Mouse (Mus musculus) B cell, adult (primary cell): ENCODE results near the gene Elmo2. TPM values are rescaled to one million over a fixed set of nuclear protein-coding genes. Genes with fewer than 3 reads are reported as not detected.

Experiments
- total RNA-seq: library from RNA; stranded (reverse); gene quantifications from 4 replicates; pipeline ENCODE4 v1.2.4, GENCODE M21; 2023; ENCODE audit not compliant: inconsistent age

Gene Elmo2
- total RNA-seq = 31.9 to 36.5 TPM (median 34.3 TPM) in 4 replicates

GRCm38 (mm10) chr2:165326304-165327190 is at the start of gene Elmo2:
Gene Elmo2 (minus strand): TSS chr2:165326479.

GRCm38 (mm10) chr2:165368496-165368895 is 42.2 kb upstream of the Elmo2 start, which contains the start of gene Zfp663:
Gene Zfp663 (minus strand): TSS chr2:165368729.

GRCm38 (mm10) chr2:165287202-165287984 is 38.9 kb downstream of the Elmo2 start, which contains the start of gene Slc35c2:
Gene Slc35c2 (minus strand): TSS chr2:165287869.

Other genes with a start within 250 kb of the Elmo2 start
- gene 1700025C18Rik, start 235.7 kb downstream of the Elmo2 start, total RNA-seq = not detected in 4 replicates
- not detected in 4 replicates for gene Cdh22, start 91.6 kb downstream of the Elmo2 start, total RNA-seq
- 58.7 to 68.9 TPM (median 66.4 TPM) in 4 replicates for gene Slc35c2, start 38.6 kb downstream of the Elmo2 start, total RNA-seq
- gene Zfp663, start 42.2 kb upstream of the Elmo2 start, total RNA-seq = not detected in 4 replicates
- gene Zfp334, start 61.8 kb upstream of the Elmo2 start, total RNA-seq = not detected in 4 replicates
- not detected in 4 replicates for gene Ocstamp, start 73.9 kb upstream of the Elmo2 start, total RNA-seq
- 0.15 to 0.36 TPM in 2 of 4 replicates, not detected in the others for gene Slc13a3, start 146.8 kb upstream of the Elmo2 start, total RNA-seq
- 13.5 to 17.8 TPM (median 13.8 TPM) in 4 replicates for gene Trp53rka, start 166.8 kb upstream of the Elmo2 start, total RNA-seq
- not detected in 4 replicates for gene Slc2a10, start 177.3 kb upstream of the Elmo2 start, total RNA-seq